Mouse (Mus musculus): ENCODE data around the gene Eya2.
"Not testable (repeated sequence)": the region's sequence is repeated elsewhere in the genome, so short reads cannot be mapped to it uniquely, and the experiment has no call there.

Gene Eya2

GRCm38 (mm10) chr2:165778927-165779326 lies 184.1 kb downstream of the Eya2 start:
- DNase-seq (ENCODE audit: low spot score in 2 of 2) = peak; percentile 49 to 73

GRCm38 (mm10) chr2:165782324-165782723 lies 187.5 kb downstream of the Eya2 start:
- peak; percentile 79 to 84 for DNase-seq (ENCODE audit: low spot score in 2 of 2)

GRCm38 (mm10) chr2:165785312-165786036 lies 190.6 kb downstream of the Eya2 start:
- DNase-seq (ENCODE audit: low spot score in 2 of 2) = no peak

GRCm38 (mm10) chr2:165786467-165786866 lies 191.6 kb downstream of the Eya2 start:
- DNase-seq (ENCODE audit: low spot score in 2 of 2) = no peak

GRCm38 (mm10) chr2:165788005-165788404 lies 193.2 kb downstream of the Eya2 start:
- DNase-seq (ENCODE audit: low spot score in 2 of 2) = peak in 1 of 2 experiments; percentile 49

GRCm38 (mm10) chr2:165788796-165789195 lies 194.0 kb downstream of the Eya2 start:
- no peak for DNase-seq (ENCODE audit: low spot score in 2 of 2)

- DNase-seq (ENCODE audit: low spot score in 2 of 2) = no peak
These were observed 194.8 kb downstream of the Eya2 start for GRCm38 (mm10) chr2:165789667-165790066.

- no peak for DNase-seq (ENCODE audit: low spot score in 2 of 2)
These were observed 196.2 kb downstream of the Eya2 start for GRCm38 (mm10) chr2:165791026-165791425.

- DNase-seq (ENCODE audit: low spot score in 2 of 2) = peak; percentile 57 to 79
These were observed 196.8 kb downstream of the Eya2 start for GRCm38 (mm10) chr2:165791657-165792056.

- peak in 1 of 2 experiments; percentile 52 for DNase-seq (ENCODE audit: low spot score in 2 of 2)
These were observed 197.8 kb downstream of the Eya2 start for GRCm38 (mm10) chr2:165792431-165793282.

GRCm38 (mm10) chr2:165793283-165793638 lies 198.4 kb downstream of the Eya2 start:
- DNase-seq (ENCODE audit: low spot score in 2 of 2) = no peak

GRCm38 (mm10) chr2:165797876-165798275 lies 203.0 kb downstream of the Eya2 start:
- DNase-seq (ENCODE audit: low spot score in 2 of 2) = no peak

- DNase-seq (ENCODE audit: low spot score in 2 of 2) = not testable (repeated sequence)
These were observed 205.3 kb downstream of the Eya2 start for GRCm38 (mm10) chr2:165800174-165800573.

- no peak for DNase-seq (ENCODE audit: low spot score in 2 of 2)
These were observed 213.5 kb downstream of the Eya2 start for GRCm38 (mm10) chr2:165808179-165808975.

- no peak for DNase-seq (ENCODE audit: low spot score in 2 of 2)
These were observed 214.3 kb downstream of the Eya2 start for GRCm38 (mm10) chr2:165809091-165809490.

- no peak for DNase-seq (ENCODE audit: low spot score in 2 of 2)
These were observed 215.2 kb downstream of the Eya2 start for GRCm38 (mm10) chr2:165809901-165810477.

- DNase-seq (ENCODE audit: low spot score in 2 of 2) = peak in 1 of 2 experiments; percentile 70
These were observed 216.7 kb downstream of the Eya2 start for GRCm38 (mm10) chr2:165811536-165811935.

GRCm38 (mm10) chr2:165812889-165813288 lies 218.1 kb downstream of the Eya2 start:
- no peak for DNase-seq (ENCODE audit: low spot score in 2 of 2)

GRCm38 (mm10) chr2:165815103-165815880 lies 220.5 kb downstream of the Eya2 start:
- no peak for DNase-seq (ENCODE audit: low spot score in 2 of 2)

- no peak for DNase-seq (ENCODE audit: low spot score in 2 of 2)
These were observed 222.6 kb downstream of the Eya2 start for GRCm38 (mm10) chr2:165817437-165817836.

- DNase-seq (ENCODE audit: low spot score in 2 of 2) = no peak
These were observed 223.7 kb downstream of the Eya2 start for GRCm38 (mm10) chr2:165818570-165818969.
